Mouse (Mus musculus) liver, adult 2 months (tissue): ENCODE results near the gene Psmd12.

Experiments
- CTCF ChIP-seq: fragments of 200-500 bp; IDR thresholded peaks from 2 replicates; pipeline ENCODE4 v1.5.1; 2011; ENCODE audit warnings: low read depth, low read length, control low read depth
- POLR2A ChIP-seq: fragments of 200-500 bp; IDR thresholded peaks from 2 replicates; pipeline ENCODE4 v1.6.1; 2011; ENCODE audit warnings: low read length, control low read depth; ENCODE audit not compliant: insufficient read depth; ENCODE audit errors: extremely low read depth

- TF ChIP-seq CTCF (no peak), POLR2A (no peak)
Measured at GRCm38 (mm10) chr11:107469523-107470371, 9.5 kb upstream of the Psmd12 start.
